12 mouse cellular contexts compared by ENCODE assay signal in the genomic region with DNA sequence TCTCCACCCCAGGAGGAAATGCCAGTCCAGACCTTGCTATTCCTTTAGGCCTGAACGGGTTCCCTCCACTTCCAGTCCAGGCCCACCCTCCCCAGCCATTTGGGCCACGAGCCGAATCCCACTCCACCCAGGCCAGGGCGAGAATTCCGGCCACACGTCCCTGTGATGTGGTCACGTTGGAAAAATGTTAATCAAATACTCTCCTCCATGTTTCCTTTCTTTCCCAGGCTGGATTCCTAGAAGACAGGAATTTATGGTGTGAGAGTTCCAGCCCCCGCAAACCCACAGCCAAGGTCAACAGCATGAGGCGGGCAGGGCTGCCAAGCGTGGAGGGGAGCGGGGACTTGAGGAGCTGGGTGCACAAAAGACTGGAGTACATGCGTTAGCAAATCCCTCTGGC. TPM values are rescaled to one million over a fixed set of nuclear protein-coding genes. Genes with fewer than 3 reads are reported as not detected.
A peak's percentile ranks its signal among the peaks of the same experiment; 100 is the strongest.
DNase-seq lines count a peak whose midpoint lies in the region; ATAC-seq and TF ChIP-seq lines count a peak whose summit lies in the region.
"Had no signal": no experiment of that assay in that cellular context is flagged by ENCODE, and none has a peak within 500 bp of the region (broad histone marks: within the 10 kb centered on the region; RNA-seq: fewer than 3 reads in every experiment).

No protein-coding gene starts in this region.

- intact Hi-C loops in left cerebral cortex, postnatal 25 days (cut with DNase I), result no loop called here

- no peak overlapping the region for H3K9ac ChIP-seq in kidney, embryonic 14.5 days (ENCODE audit: low read depth, low read length)
- H3K9ac ChIP-seq in intestine, postnatal 0 days (ENCODE audit: low read depth, low read length), result no peak overlapping the region
- H3K9ac ChIP-seq in hindbrain, embryonic 13.5 days, result no peak overlapping the region
- H3K9ac ChIP-seq: liver, postnatal 0 days had no signal

- H3K27me3 ChIP-seq in kidney, embryonic 14.5 days (ENCODE audit: control insufficient read depth, insufficient read depth, low read length), result no peaks in the 10 kb centered on the region
- no peaks in the 10 kb centered on the region for H3K27me3 ChIP-seq in intestine, postnatal 0 days (replicated peaks; ENCODE audit: control insufficient read depth, insufficient read depth, low read length)
- H3K27me3 ChIP-seq in hindbrain, embryonic 13.5 days, result no peaks in the 10 kb centered on the region

- H3K4me1 ChIP-seq in kidney, embryonic 14.5 days (ENCODE audit: control insufficient read depth, insufficient read depth, low read length), result peaks cover 15% of the 10 kb centered on the region
- no peaks in the 10 kb centered on the region for H3K4me1 ChIP-seq in intestine, postnatal 0 days (replicated peaks; ENCODE audit: control insufficient read depth, insufficient read depth, low read length)
- H3K4me1 ChIP-seq in hindbrain, embryonic 13.5 days (replicated peaks), result no peaks in the 10 kb centered on the region

- no peak overlapping the region for H3K4me2 ChIP-seq in kidney, embryonic 14.5 days (replicated peaks; ENCODE audit: low read depth, low read length)
- H3K4me2 ChIP-seq in intestine, postnatal 0 days (replicated peaks; ENCODE audit: low read depth), result no peak overlapping the region
- H3K4me2 ChIP-seq in hindbrain, embryonic 13.5 days, result no peak overlapping the region

- peak; percentile 36 to 56 for DNase-seq in adrenal gland, adult (ENCODE audit: inconsistent age in 2 of 2, low spot score in 1 of 2)
- DNase-seq in adrenal gland, postnatal 4 days (ENCODE audit: low spot score in 2 of 2), result no peak
- DNase-seq in heart, adult 8-10 months (ENCODE audit: low spot score), result peak; percentile 28
- peak; percentile 88 for DNase-seq in lung, postnatal 10 days
- no peak for DNase-seq in left cerebral cortex, postnatal 25 days (ENCODE audit: low spot score in 2 of 2)
- DNase-seq: cerebellum, adult 18-20 months; gastrocnemius, postnatal 10 days; liver, postnatal 0 days; thymus, postnatal 25 days had no signal

- 22% methylated on average over 12 of the region's 12 CpGs for WGBS in kidney, embryonic 14.5 days
- 88% methylated on average over 12 of the region's 12 CpGs for WGBS in intestine, postnatal 0 days
- 93% methylated on average over 12 of the region's 12 CpGs for WGBS in hindbrain, embryonic 13.5 days

- H3K27ac ChIP-seq in kidney, embryonic 14.5 days (ENCODE audit: low read depth, low read length), result peak overlapping the region; percentile 39
- no peak overlapping the region for H3K27ac ChIP-seq in intestine, postnatal 0 days (ENCODE audit: low read depth, low read length)
- no peak overlapping the region for H3K27ac ChIP-seq in hindbrain, embryonic 13.5 days

- no peak overlapping the region for H3K4me3 ChIP-seq in kidney, embryonic 14.5 days (ENCODE audit: low read length)
- H3K4me3 ChIP-seq in intestine, postnatal 0 days (ENCODE audit: low read depth, low read length), result no peak overlapping the region
- H3K4me3 ChIP-seq in hindbrain, embryonic 13.5 days, result no peak overlapping the region

- TF ChIP-seq CTCF in intestine, postnatal 0 days (IDR thresholded peaks at IDR 0.05; ENCODE audit: low read depth), result no peak

- no peaks in the 10 kb centered on the region for H3K36me3 ChIP-seq in kidney, embryonic 14.5 days (ENCODE audit: control insufficient read depth, insufficient read depth, low read length)
- no peaks in the 10 kb centered on the region for H3K36me3 ChIP-seq in intestine, postnatal 0 days (ENCODE audit: control insufficient read depth, insufficient read depth)
- H3K36me3 ChIP-seq in hindbrain, embryonic 13.5 days, result no peaks in the 10 kb centered on the region

- H3K9me3 ChIP-seq in kidney, embryonic 14.5 days (ENCODE audit: control insufficient read depth, low read length), result no peaks in the 10 kb centered on the region
- H3K9me3 ChIP-seq in intestine, postnatal 0 days (ENCODE audit: control insufficient read depth), result no peaks in the 10 kb centered on the region
- no peaks in the 10 kb centered on the region for H3K9me3 ChIP-seq in hindbrain, embryonic 13.5 days

- ATAC-seq in kidney, embryonic 14.5 days (ENCODE audit: low FRiP score, low TSS enrichment), result peak; percentile 78
- ATAC-seq in intestine, postnatal 0 days, result no peak
- ATAC-seq in hindbrain, embryonic 13.5 days (ENCODE audit: low FRiP score), result no peak
- ATAC-seq: liver, postnatal 0 days had no signal

RNA-seq across cellular contexts. Expression of gene Eln, which starts 25.4 kb away (rescaled TPM):
- total RNA-seq in adrenal gland, postnatal 4 days (2021), result 100 to 1,000 TPM; 192 to 231 TPM
- 10 to 100 TPM; 14.7 to 26.2 (median 17.6) TPM for total RNA-seq in heart, adult 8-10 months (2022)
- 7.7 and 9.5 TPM in 2 replicates for polyA plus RNA-seq in kidney, embryonic 14.5 days (2014; fragmentation: Nextera tagmentation; extraction: Ambion mirVana)
- 72.4 and 81.9 TPM in 2 replicates for polyA plus RNA-seq in intestine, postnatal 0 days (2015; fragmentation: Nextera tagmentation; extraction: Ambion mirVana)
- polyA plus RNA-seq in hindbrain, embryonic 13.5 days (2015; fragmentation: Nextera tagmentation; extraction: Ambion mirVana), result 5.7 and 7.8 TPM in 2 replicates
- total RNA-seq in left cerebral cortex, postnatal 25 days (2021), result 10 to 100 TPM; 22.5 to 27.1 TPM

Comparison
In these comparisons a context has a peak if more than half of its experiments do, and no peak if none do; other contexts are left out.
1. DNase-seq: peak in adrenal gland, adult (2 of 2), heart, adult 8-10 months (single experiment) and lung, postnatal 10 days (single experiment); none in adrenal gland, postnatal 4 days (0 of 2) and left cerebral cortex, postnatal 25 days (0 of 2).
2. RNA of gene Eln, which starts 25.4 kb away (total RNA-seq): 192 to 231 TPM in adrenal gland, postnatal 4 days; 22.5 to 27.1 TPM in left cerebral cortex, postnatal 25 days and 14.7 to 26.2 TPM in heart, adult 8-10 months; every median in the first group is over 4 times any median in the second.